22 mouse cellular contexts compared by ENCODE assay signal in the genomic region with DNA sequence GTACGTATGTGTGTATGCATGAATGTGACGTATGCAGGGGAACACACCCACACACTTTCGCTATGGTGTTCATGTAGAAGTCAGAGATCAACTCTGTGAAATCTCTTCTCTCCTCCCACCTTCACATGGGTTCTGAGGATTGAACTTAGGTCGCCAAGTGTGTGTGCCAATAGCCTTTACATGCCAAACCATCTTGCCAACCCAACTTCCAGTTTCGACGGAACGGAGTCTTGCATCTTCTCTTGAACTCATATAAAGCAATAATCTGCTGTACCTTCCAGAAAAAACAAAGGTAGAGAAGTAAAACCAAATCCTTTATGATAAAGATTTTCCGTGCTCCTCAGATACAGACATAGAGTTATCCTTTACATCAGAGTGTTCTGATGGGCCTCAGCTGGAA.
"Had no signal": no experiment of that assay in that cellular context is flagged by ENCODE, and none has a peak within 500 bp of the region (broad histone marks: within the 10 kb centered on the region; RNA-seq: fewer than 3 reads in every experiment).

No protein-coding gene starts in this region.

- DNase-seq: heart, postnatal 10 days; heart, postnatal 14 days; heart, postnatal 36 days; heart, postnatal 4 days; kidney, adult 11 months; kidney, adult 18-20 months; kidney, adult 2 months; kidney, adult 8-10 months; kidney, adult 9 months; kidney, postnatal 10 days; kidney, postnatal 14 days; kidney, postnatal 25 days; kidney, postnatal 36 days; kidney, postnatal 4 days; layer of hippocampus, adult 9-11 months; layer of hippocampus, postnatal 36 days had no signal

- ATAC-seq: hindbrain, embryonic 16.5 days; hindbrain, postnatal 0 days; inflammation-experienced regulatory T-cells, adult 6 months; intestine, embryonic 15.5 days; intestine, embryonic 16.5 days; intestine, postnatal 0 days had no signal
